Mouse (Mus musculus): ENCODE measurements around the gene Bcl2l13.
A peak's percentile ranks its signal among the peaks of the same experiment; 100 is the strongest.
"Not testable (repeated sequence)": the region's sequence is repeated elsewhere in the genome, so short reads cannot be mapped to it uniquely, and the experiment has no call there.

Bcl2l13 gene

DNA sequence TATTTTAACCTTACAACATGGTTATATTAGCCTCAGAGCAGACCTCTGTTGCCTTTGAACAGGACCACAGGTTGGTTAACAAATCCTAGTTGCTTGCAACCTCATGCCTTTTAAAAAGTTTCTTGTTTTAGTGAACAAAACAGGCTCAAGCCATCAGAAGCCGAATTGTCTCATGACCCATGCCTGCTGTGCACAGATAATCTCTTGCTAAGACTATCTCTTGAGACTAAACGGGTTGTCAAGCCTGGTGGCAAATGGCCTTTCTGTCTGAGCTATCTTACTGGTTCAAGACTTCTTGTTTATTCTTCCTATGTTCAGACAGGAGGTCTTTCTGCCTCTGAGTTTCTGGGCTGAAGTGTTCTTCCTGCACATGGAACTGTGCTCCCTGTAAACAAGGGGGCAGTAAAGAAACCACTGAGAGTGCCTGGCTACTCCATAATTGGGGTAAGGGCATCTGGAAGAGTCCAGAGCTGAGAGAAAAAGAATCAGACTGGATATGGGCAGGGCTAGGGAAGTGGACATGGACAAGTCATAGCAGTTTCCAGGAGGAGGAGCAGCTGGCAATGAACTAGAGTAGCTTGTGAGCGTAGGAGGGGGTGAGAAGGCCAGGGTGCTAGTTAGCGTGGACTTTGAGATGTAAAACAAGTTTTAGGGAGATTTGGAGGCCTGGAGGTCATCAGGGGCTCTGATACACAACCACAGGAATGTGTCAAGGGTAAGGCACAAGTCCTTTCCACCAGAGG is 5.0 kb upstream of the Bcl2l13 start:
- DNase-seq = no peak

- no peak for DNase-seq
Observed at GRCm38 (mm10) chr6:120832097-120832496, 3.9 kb upstream of the Bcl2l13 start.

DNA sequence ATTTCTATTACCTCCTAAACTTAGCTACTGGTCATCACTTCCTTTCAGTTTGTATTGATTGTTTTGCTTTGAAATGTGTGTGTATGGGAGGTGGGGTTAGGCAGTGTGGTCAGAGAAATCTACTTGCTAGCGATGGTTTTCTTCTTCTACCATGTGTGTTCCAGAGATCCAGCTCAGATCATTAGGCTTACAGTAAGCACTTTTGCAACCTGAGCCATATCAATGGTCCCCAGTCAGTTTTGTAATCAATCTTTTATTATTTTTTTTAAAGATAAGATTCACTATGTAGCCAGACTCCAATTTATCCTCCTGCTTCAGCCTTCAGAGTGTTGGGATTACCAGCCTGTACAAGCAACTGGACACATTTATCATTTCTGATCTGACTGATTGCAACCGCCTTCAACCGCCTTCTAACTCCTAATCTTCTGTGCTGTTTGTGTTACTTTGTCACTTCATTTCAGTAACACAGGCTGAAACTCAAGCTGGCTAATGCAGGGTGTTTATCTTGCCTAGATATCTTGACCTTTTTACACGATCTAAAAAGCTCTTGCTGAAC is 1.2 kb upstream of the Bcl2l13 start:
- DNase-seq = no peak

DNA sequence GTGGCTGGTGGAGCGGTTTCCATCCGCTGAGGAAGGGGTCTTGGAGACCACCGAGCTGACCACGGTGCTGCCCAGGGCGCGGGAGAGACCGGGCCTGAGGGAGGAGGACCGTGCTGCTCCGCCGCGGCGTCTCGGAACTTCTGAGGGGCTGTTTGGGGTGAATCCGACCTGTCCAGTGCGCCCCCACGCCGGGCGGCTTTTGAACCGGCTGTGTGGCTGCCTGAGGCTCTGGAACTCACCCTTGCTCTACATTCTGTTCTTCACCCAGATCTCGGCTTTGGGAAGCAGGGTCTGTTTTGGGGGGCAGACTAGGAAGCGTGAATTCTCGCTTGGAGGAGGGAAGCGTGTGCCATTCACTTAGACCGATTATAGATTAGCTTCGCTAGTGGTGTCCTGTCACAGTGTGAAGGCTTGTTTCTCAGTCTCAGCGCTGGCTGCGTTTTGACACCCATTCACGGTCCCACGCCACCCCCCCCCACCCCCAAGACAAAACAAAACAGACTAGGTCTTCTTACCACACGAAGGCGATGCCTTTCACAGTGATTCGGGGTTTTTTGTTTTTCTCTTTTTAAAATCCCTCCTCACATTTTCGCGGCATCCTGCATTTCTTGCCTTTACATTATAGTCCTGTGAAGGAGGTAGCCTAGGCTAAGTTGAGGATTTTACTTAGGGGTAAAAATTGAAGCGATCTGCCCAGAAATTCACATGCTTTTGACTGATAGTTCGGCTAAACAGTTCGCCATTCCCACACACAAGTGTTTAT is 558 bp downstream of the Bcl2l13 start:
- peak in 1 of 2 experiments; percentile 41 for DNase-seq

GRCm38 (mm10) chr6:120837152-120837530 is 1.1 kb downstream of the Bcl2l13 start:
- DNase-seq = no peak

DNA sequence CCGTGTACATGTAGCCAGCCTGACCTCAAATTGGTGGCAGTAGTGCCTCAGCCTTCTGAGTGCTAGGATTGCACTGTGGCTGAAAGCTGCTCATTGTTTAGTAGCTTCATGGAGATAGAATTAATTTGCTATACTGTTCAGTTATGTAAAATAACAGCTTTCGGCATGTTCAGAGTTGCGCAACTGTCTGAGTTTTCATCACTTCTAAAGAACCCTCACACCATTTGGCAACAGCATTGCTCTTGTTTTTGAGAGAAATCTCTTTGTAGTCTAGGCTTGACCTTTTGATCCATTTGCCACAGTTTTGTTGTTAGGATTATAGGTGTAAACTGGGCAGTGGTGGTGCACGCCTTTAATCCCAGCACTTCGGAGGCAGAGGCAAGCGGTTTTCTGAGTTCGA is 4.2 kb downstream of the Bcl2l13 start:
- no peak for DNase-seq

- DNase-seq = no peak
Observed at GRCm38 (mm10) chr6:120841754-120842153, 5.7 kb downstream of the Bcl2l13 start.

GRCm38 (mm10) chr6:120850720-120851119 is 14.7 kb downstream of the Bcl2l13 start:
- DNase-seq = not testable (repeated sequence)

GRCm38 (mm10) chr6:120854413-120854812 is 18.4 kb downstream of the Bcl2l13 start:
- DNase-seq = no peak

DNA sequence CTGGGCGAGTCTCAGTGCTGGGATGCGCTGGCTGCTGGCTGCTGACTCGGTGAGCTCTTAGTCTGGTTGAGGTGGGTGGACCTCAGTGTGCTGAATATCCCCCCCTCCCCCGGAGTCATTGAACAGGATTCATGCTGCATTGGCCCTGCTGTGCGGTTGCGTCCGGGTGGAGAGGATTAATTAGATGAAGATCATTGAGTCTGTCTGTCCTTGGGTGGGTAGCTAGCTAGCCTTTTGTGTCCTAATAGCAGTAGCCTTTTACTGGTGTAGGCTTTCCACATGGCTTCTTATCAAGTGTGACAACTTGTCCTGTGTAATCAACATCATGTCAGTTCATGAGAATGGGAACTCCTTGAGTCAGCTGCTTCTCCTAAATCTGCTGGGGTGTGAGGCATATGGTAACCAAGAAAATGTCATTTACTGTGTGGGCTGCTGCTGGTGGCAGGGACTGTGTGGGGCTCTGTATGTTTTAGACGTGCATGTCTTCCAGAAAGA is 22.3 kb downstream of the Bcl2l13 start:
- DNase-seq = no peak

GRCm38 (mm10) chr6:120860079-120860478 is 24.1 kb downstream of the Bcl2l13 start:
- DNase-seq = no peak

DNA sequence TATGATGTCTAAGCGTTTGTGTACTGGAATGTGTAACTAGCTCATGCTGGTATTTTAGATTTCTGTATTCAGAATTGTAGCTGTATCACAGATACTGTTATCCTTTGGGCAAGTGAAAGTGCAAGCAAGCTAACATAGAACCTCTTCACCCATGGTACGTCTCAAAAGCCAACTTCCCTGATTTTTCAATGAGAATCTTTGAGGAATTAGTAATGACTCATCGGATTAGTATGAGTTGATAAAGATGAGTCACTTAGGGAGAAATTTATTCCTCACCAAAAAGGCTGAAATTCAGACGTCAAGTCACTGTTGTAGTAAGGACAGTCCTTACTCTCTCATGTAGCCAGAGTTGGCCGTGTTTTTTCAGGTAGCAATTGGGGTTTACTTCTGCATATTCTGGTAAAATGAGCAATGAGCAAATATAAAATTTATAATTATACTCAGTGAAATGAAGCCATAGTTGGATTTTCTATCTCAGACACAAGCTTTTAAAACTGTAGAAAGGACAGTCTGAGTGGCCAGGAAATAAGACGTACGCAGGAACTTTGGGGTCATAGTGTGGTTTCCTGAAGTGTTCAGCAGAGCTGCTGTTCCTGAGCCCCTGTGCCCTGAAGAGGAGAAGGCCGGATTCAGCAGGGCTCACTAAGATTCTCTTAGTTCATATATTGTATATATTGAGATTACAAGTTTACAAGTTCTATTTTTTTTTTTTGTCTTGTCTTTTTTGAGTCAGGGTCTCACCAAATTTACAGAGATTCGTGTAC is 30.2 kb downstream of the Bcl2l13 start:
- DNase-seq = no peak

GRCm38 (mm10) chr6:120868824-120869223 is 32.8 kb downstream of the Bcl2l13 start:
- no peak for DNase-seq

DNA sequence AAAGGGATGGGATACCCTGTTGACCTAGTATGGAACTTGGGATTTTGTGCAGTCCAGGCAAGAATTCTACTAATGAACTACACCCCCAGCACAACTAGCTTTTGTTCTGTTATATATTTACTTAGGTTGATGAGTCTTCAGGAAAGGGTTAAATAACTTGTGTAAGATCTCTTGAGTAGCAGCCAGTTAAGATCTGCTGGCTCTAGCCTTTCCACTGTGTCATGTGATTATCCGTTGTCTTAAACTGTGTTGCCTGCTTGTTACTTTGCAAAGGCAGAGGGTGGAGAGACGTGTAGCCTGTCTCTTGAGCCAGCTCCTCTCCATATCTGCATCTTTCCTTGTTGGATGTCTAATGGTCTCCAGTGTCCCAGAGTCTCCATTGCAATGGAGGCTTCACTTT is 35.3 kb downstream of the Bcl2l13 start:
- peak; percentile 50 to 64 for DNase-seq

- DNase-seq = no peak
Observed at GRCm38 (mm10) chr6:120873874-120874273, 37.9 kb downstream of the Bcl2l13 start.

- no peak for DNase-seq
Observed at GRCm38 (mm10) chr6:120879046-120879445, 43.0 kb downstream of the Bcl2l13 start.

DNA sequence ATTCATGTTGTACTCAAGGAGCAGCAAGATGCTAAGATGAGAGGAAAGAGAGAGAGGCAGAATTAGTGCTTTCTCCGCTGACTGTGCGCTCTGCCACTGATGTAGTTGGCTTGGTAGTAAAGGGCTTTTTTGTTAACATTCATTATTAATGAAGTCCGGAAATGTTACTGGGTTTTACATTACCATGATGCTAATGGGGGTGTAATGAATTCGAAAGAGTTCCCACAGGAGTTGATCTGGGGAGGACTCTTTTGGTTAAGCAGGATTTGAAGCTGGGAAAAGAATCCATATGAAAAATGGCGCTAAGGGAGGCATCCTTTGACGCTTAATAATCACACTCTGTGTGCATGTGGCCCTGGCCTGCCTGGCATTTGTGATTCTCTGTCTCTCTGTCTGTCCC is 48.4 kb downstream of the Bcl2l13 start:
- no peak for DNase-seq

- no peak for DNase-seq
Observed at GRCm38 (mm10) chr6:120886696-120887095, 50.7 kb downstream of the Bcl2l13 start.

DNA sequence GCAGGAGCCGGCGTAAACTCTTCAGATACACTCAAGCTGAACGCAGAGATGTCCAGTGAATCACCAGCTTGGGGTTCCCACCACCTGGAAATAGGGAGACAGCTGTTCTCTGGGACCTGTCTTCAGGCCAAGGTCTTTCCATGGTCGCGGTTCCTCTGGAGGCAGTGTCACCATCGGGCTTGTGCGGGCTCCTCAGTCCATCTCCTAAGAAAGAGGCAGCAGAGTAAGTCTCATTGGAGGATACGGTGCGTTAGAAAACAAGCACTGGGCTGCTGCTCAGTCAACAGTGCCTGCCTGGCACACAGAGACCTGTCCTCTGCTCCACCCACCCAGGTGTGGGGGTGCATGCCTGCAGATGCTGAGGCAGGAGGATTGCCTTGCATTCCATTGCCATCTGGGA is 58.1 kb downstream of the Bcl2l13 start:
- no peak for DNase-seq

DNA sequence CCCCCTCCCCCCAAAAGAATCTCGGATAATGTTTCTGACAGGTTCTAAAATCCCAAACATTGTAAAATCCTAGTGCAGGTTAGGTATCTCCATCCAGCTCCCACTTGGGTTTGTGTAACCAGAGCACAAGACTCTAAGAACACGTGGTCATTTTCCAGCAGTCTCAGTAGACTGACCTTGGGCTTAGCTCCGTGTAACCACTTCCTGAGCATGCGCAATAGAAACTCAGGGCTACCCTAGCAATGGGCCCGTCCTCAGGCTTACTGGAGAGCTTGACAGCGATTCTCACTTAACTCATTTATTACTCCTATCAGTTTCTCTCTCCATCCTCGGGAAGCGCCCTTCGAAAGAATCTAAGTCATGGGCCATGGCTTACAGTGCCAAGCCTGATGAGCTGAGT is 58.5 kb downstream of the Bcl2l13 start:
- no peak for DNase-seq

- DNase-seq = peak in 1 of 2 experiments; percentile 46
Observed at GRCm38 (mm10) chr6:120898188-120898833, 62.3 kb downstream of the Bcl2l13 start.
